Mouse (Mus musculus) lung, postnatal 25 days (tissue): ENCODE data around the gene Glis3.

Source experiments
- DNase-seq: peaks from one replicate; pipeline ENCODE4 v3.0.0; 2022; ENCODE audit warnings: low spot score

The Glis3 gene

GRCm38 (mm10) chr19:28655166-28655565 is 24.7 kb downstream of the Glis3 start:
- no peak for DNase-seq

GRCm38 (mm10) chr19:28650836-28651235 is 29.0 kb downstream of the Glis3 start:
- no peak for DNase-seq

GRCm38 (mm10) chr19:28649489-28649888 is 30.4 kb downstream of the Glis3 start:
- no peak for DNase-seq

GRCm38 (mm10) chr19:28648881-28649280 is 31.0 kb downstream of the Glis3 start:
- no peak for DNase-seq

- no peak for DNase-seq
Measured at GRCm38 (mm10) chr19:28647424-28647823, 32.5 kb downstream of the Glis3 start.

- no peak for DNase-seq
Measured at GRCm38 (mm10) chr19:28646286-28646685, 33.6 kb downstream of the Glis3 start.

GRCm38 (mm10) chr19:28640861-28641381 is 39.0 kb downstream of the Glis3 start:
- no peak for DNase-seq

GRCm38 (mm10) chr19:28635991-28636553 is 43.8 kb downstream of the Glis3 start:
- no peak for DNase-seq

- no peak for DNase-seq
Measured at GRCm38 (mm10) chr19:28634986-28635385, 44.9 kb downstream of the Glis3 start.

- peak; percentile 6 for DNase-seq
Measured at GRCm38 (mm10) chr19:28628416-28628815, 51.5 kb downstream of the Glis3 start.

GRCm38 (mm10) chr19:28626189-28626588 is 53.7 kb downstream of the Glis3 start:
- DNase-seq: no peak

- no peak for DNase-seq
Measured at GRCm38 (mm10) chr19:28624571-28624970, 55.3 kb downstream of the Glis3 start.

- DNase-seq: peak; percentile 22
Measured at GRCm38 (mm10) chr19:28623726-28624125, 56.2 kb downstream of the Glis3 start.

GRCm38 (mm10) chr19:28621608-28622505 is 58.0 kb downstream of the Glis3 start:
- DNase-seq: no peak

GRCm38 (mm10) chr19:28617736-28618135 is 62.1 kb downstream of the Glis3 start:
- DNase-seq: no peak

- DNase-seq: no peak
Measured at GRCm38 (mm10) chr19:28617191-28617590, 62.7 kb downstream of the Glis3 start.

- no peak for DNase-seq
Measured at GRCm38 (mm10) chr19:28616487-28616886, 63.4 kb downstream of the Glis3 start.

GRCm38 (mm10) chr19:28612249-28612648 is 67.6 kb downstream of the Glis3 start:
- DNase-seq: no peak

GRCm38 (mm10) chr19:28608747-28609146 is 71.1 kb downstream of the Glis3 start:
- no peak for DNase-seq

GRCm38 (mm10) chr19:28608277-28608676 is 71.6 kb downstream of the Glis3 start:
- DNase-seq: no peak

GRCm38 (mm10) chr19:28600866-28601265 is 79.0 kb downstream of the Glis3 start:
- no peak for DNase-seq

GRCm38 (mm10) chr19:28594215-28594614 is 85.7 kb downstream of the Glis3 start:
- DNase-seq: no peak

- DNase-seq: peak; percentile 15
Measured at GRCm38 (mm10) chr19:28592981-28593380, 86.9 kb downstream of the Glis3 start.
